Mouse (Mus musculus) limb, embryonic 15.5 days (tissue): Measurements from ENCODE around the gene Tmem108. TPM values are rescaled to one million over a fixed set of nuclear protein-coding genes. Genes with fewer than 3 reads are reported as not detected.

Source experiments
- ATAC-seq: fragments of 200-750 bp; cut with Nextera tagmentation; 2 replicates; pipeline ENCODE4 v1.8.0; 2017; ENCODE audit warnings: low read depth, moderate TSS enrichment; ENCODE audit not compliant: insufficient number of reproducible peaks, low FRiP score, low TSS enrichment
- H3K27ac ChIP-seq: fragments of 300-500 bp; sonication (generic); 2 replicates; pipeline ENCODE4 v1.5.1; 2015; ENCODE audit warnings: moderate library complexity, mild to moderate bottlenecking, inconsistent platforms
- H3K27me3 ChIP-seq: fragments of 300-500 bp; sonication (generic); 2 replicates; pipeline ENCODE4 v1.6.1; 2015; ENCODE audit warnings: inconsistent platforms
- H3K36me3 ChIP-seq: fragments of 300-500 bp; sonication (generic); 2 replicates; pipeline ENCODE4 v1.6.1; 2015; ENCODE audit warnings: inconsistent platforms
- H3K4me1 ChIP-seq: fragments of 300-500 bp; sonication (generic); 2 replicates; pipeline ENCODE4 v1.6.1; 2015; ENCODE audit warnings: inconsistent platforms
- H3K4me2 ChIP-seq: fragments of 300-500 bp; sonication (generic); 2 replicates; pipeline ENCODE4 v1.6.1; 2015; ENCODE audit warnings: mild to moderate bottlenecking, inconsistent platforms
- H3K4me3 ChIP-seq: fragments of 300-500 bp; sonication (generic); 2 replicates; pipeline ENCODE4 v1.5.1; 2015; ENCODE audit warnings: mild to moderate bottlenecking, inconsistent platforms
- H3K9ac ChIP-seq: fragments of 300-500 bp; sonication (generic); 2 replicates; pipeline ENCODE4 v1.6.1; 2015; ENCODE audit warnings: inconsistent platforms
- H3K9me3 ChIP-seq: fragments of 300-500 bp; sonication (generic); 2 replicates; pipeline ENCODE4 v1.6.1; 2016; ENCODE audit warnings: inconsistent platforms
- WGBS: fragments of 180-500 bp; shearing (Covaris S2); methylation state at CpG from one replicate; pipeline ENCODE4 v1.1.7; 2015; 5-methylcytosine and 5-hydroxymethylcytosine counted together
- polyA plus RNA-seq: library from polyadenylated mRNA; unstranded; fragments of >200 nt; fragmentation: Nextera tagmentation; extraction: Ambion mirVana; gene quantifications from 2 replicates; pipeline ENCODE4 v1.2.1, GENCODE M21; 2015

The Tmem108 gene
- 5.7 and 6.4 TPM in 2 replicates for polyA plus RNA-seq

GRCm38 (mm10) chr9:103761647-103762084 lies at the start of gene Tmem108:
Gene Tmem108, minus strand, starts transcription at chr9:103761837.
- Histone ChIP-seq H3K9me3 (no peaks in the 10 kb centered on the region), H3K4me1 (peaks cover 17% of the 10 kb centered on the region), H3K36me3 (no peaks in the 10 kb centered on the region), H3K4me2 (peak within 1 kb of the TSS; percentile 92), H3K27me3 (peaks cover 23% of the 10 kb centered on the region), H3K4me3 (peak within 1 kb of the TSS; percentile 60), H3K9ac (peak within 1 kb of the TSS; percentile 35), H3K27ac (no peak within 1 kb of the TSS)
- ATAC-seq: peak; percentile 92
- WGBS: under 1% methylated on average over 50 of the region's 51 CpGs

- H3K9me3 ChIP-seq: no peaks in the 10 kb centered on the region
- H3K36me3 ChIP-seq: no peaks in the 10 kb centered on the region
- ATAC-seq: no peak
- no peak overlapping the region for H3K4me3 ChIP-seq
- no peak overlapping the region for H3K9ac ChIP-seq
- H3K27ac ChIP-seq: no peak overlapping the region
- WGBS: 83% methylated on average over 1 of the region's 1 CpGs
- H3K27me3 ChIP-seq: no peaks in the 10 kb centered on the region
- H3K4me2 ChIP-seq: no peak overlapping the region
- H3K4me1 ChIP-seq: no peaks in the 10 kb centered on the region
Measured at GRCm38 (mm10) chr9:103789029-103789428, 27.4 kb upstream of the Tmem108 start.

GRCm38 (mm10) chr9:103784156-103784555 lies 22.5 kb upstream of the Tmem108 start:
- WGBS: 83% methylated on average over 4 of the region's 4 CpGs
- H3K27me3 ChIP-seq: no peaks in the 10 kb centered on the region
- H3K4me3 ChIP-seq: no peak overlapping the region
- no peak overlapping the region for H3K27ac ChIP-seq
- no peak overlapping the region for H3K4me2 ChIP-seq
- no peak overlapping the region for H3K9ac ChIP-seq
- no peaks in the 10 kb centered on the region for H3K36me3 ChIP-seq
- no peaks in the 10 kb centered on the region for H3K4me1 ChIP-seq
- no peaks in the 10 kb centered on the region for H3K9me3 ChIP-seq
- no peak for ATAC-seq

GRCm38 (mm10) chr9:103783276-103783675 lies 21.6 kb upstream of the Tmem108 start:
- H3K36me3 ChIP-seq: no peaks in the 10 kb centered on the region
- ATAC-seq: no peak
- no peaks in the 10 kb centered on the region for H3K27me3 ChIP-seq
- H3K9ac ChIP-seq: no peak overlapping the region
- H3K27ac ChIP-seq: no peak overlapping the region
- WGBS: 59% methylated on average over 16 of the region's 16 CpGs
- H3K9me3 ChIP-seq: no peaks in the 10 kb centered on the region
- no peak overlapping the region for H3K4me2 ChIP-seq
- no peak overlapping the region for H3K4me3 ChIP-seq
- H3K4me1 ChIP-seq: no peaks in the 10 kb centered on the region

GRCm38 (mm10) chr9:103782306-103782705 lies 20.7 kb upstream of the Tmem108 start:
- no peak overlapping the region for H3K27ac ChIP-seq
- H3K4me2 ChIP-seq: no peak overlapping the region
- H3K27me3 ChIP-seq: no peaks in the 10 kb centered on the region
- H3K9ac ChIP-seq: no peak overlapping the region
- no peaks in the 10 kb centered on the region for H3K36me3 ChIP-seq
- WGBS: 65% methylated on average over 7 of the region's 7 CpGs
- no peak for ATAC-seq
- H3K4me3 ChIP-seq: no peak overlapping the region
- H3K9me3 ChIP-seq: no peaks in the 10 kb centered on the region
- H3K4me1 ChIP-seq: no peaks in the 10 kb centered on the region

GRCm38 (mm10) chr9:103781407-103781806 lies 19.8 kb upstream of the Tmem108 start:
- Histone ChIP-seq H3K27me3 (no peaks in the 10 kb centered on the region), H3K36me3 (no peaks in the 10 kb centered on the region), H3K9ac (no peak overlapping the region), H3K27ac (no peak overlapping the region), H3K9me3 (no peaks in the 10 kb centered on the region), H3K4me2 (no peak overlapping the region), H3K4me1 (no peaks in the 10 kb centered on the region), H3K4me3 (no peak overlapping the region)
- WGBS: 76% methylated on average over 7 of the region's 7 CpGs
- ATAC-seq: no peak

GRCm38 (mm10) chr9:103780598-103780997 lies 19.0 kb upstream of the Tmem108 start:
- no peak overlapping the region for H3K9ac ChIP-seq
- no peak for ATAC-seq
- H3K4me1 ChIP-seq: no peaks in the 10 kb centered on the region
- H3K4me2 ChIP-seq: no peak overlapping the region
- no peak overlapping the region for H3K27ac ChIP-seq
- H3K4me3 ChIP-seq: no peak overlapping the region
- no peaks in the 10 kb centered on the region for H3K36me3 ChIP-seq
- H3K27me3 ChIP-seq: no peaks in the 10 kb centered on the region
- H3K9me3 ChIP-seq: no peaks in the 10 kb centered on the region
- WGBS: 83% methylated on average over 4 of the region's 4 CpGs

GRCm38 (mm10) chr9:103778185-103778584 lies 16.5 kb upstream of the Tmem108 start:
- Histone ChIP-seq H3K36me3 (no peaks in the 10 kb centered on the region), H3K4me1 (no peaks in the 10 kb centered on the region), H3K4me2 (no peak overlapping the region), H3K9me3 (no peaks in the 10 kb centered on the region), H3K4me3 (no peak overlapping the region), H3K27me3 (no peaks in the 10 kb centered on the region), H3K9ac (no peak overlapping the region), H3K27ac (no peak overlapping the region)
- no peak for ATAC-seq
- WGBS: 35% methylated on average over 1 of the region's 1 CpGs

GRCm38 (mm10) chr9:103761151-103761571 lies 476 bp downstream of the Tmem108 start:
- H3K9me3 ChIP-seq: no peaks in the 10 kb centered on the region
- peaks cover 17% of the 10 kb centered on the region for H3K4me1 ChIP-seq
- H3K4me3 ChIP-seq: peak overlapping the region; percentile 60
- H3K9ac ChIP-seq: peak overlapping the region; percentile 35
- under 1% methylated on average over 30 of the region's 30 CpGs for WGBS
- peaks cover 23% of the 10 kb centered on the region for H3K27me3 ChIP-seq
- ATAC-seq: no peak
- H3K4me2 ChIP-seq: peak overlapping the region; percentile 92
- H3K27ac ChIP-seq: no peak overlapping the region
- no peaks in the 10 kb centered on the region for H3K36me3 ChIP-seq

GRCm38 (mm10) chr9:103760356-103760755 lies 1.3 kb downstream of the Tmem108 start:
- Histone ChIP-seq H3K36me3 (no peaks in the 10 kb centered on the region), H3K4me2 (0 out of 2 replicates have a peak overlapping the region, but pooled peaks have one; percentile 92), H3K4me1 (peaks cover 17% of the 10 kb centered on the region), H3K9ac (no peak overlapping the region), H3K4me3 (peak overlapping the region; percentile 60; the same call in 1 of the 2 replicates), H3K9me3 (no peaks in the 10 kb centered on the region), H3K27ac (no peak overlapping the region), H3K27me3 (peaks cover 23% of the 10 kb centered on the region)
- no peak for ATAC-seq
- WGBS: 23% methylated on average over 8 of the region's 8 CpGs

GRCm38 (mm10) chr9:103759829-103760228 lies 1.8 kb downstream of the Tmem108 start:
- Histone ChIP-seq H3K27me3 (peaks cover 23% of the 10 kb centered on the region), H3K9me3 (no peaks in the 10 kb centered on the region), H3K4me2 (no peak overlapping the region), H3K27ac (no peak overlapping the region), H3K9ac (no peak overlapping the region), H3K36me3 (no peaks in the 10 kb centered on the region), H3K4me3 (no peak overlapping the region), H3K4me1 (peaks cover 17% of the 10 kb centered on the region)
- no peak for ATAC-seq
- 50% methylated on average over 9 of the region's 9 CpGs for WGBS

GRCm38 (mm10) chr9:103758930-103759695 lies 2.5 kb downstream of the Tmem108 start:
- peaks cover 23% of the 10 kb centered on the region for H3K27me3 ChIP-seq
- H3K4me2 ChIP-seq: peak overlapping the region; percentile 10; the same call in 1 of the 2 replicates
- H3K36me3 ChIP-seq: no peaks in the 10 kb centered on the region
- H3K27ac ChIP-seq: no peak overlapping the region
- H3K9ac ChIP-seq: no peak overlapping the region
- H3K4me1 ChIP-seq: peaks cover 17% of the 10 kb centered on the region
- 21% methylated on average over 20 of the region's 20 CpGs for WGBS
- no peak for ATAC-seq
- no peak overlapping the region for H3K4me3 ChIP-seq
- no peaks in the 10 kb centered on the region for H3K9me3 ChIP-seq
